Mouse (Mus musculus) right cerebral cortex, adult 2 months (tissue): ENCODE measurements around the gene Arpc5l.
A peak's percentile ranks its signal among the peaks of the same experiment; 100 is the strongest.

Experiments used
- DNase-seq, 2 experiments: peaks; one replicate each; pipeline ENCODE4 v3.0.0; 2021 to 2022; ENCODE audit warnings: low spot score in 2 of 2

Arpc5l gene

DNA sequence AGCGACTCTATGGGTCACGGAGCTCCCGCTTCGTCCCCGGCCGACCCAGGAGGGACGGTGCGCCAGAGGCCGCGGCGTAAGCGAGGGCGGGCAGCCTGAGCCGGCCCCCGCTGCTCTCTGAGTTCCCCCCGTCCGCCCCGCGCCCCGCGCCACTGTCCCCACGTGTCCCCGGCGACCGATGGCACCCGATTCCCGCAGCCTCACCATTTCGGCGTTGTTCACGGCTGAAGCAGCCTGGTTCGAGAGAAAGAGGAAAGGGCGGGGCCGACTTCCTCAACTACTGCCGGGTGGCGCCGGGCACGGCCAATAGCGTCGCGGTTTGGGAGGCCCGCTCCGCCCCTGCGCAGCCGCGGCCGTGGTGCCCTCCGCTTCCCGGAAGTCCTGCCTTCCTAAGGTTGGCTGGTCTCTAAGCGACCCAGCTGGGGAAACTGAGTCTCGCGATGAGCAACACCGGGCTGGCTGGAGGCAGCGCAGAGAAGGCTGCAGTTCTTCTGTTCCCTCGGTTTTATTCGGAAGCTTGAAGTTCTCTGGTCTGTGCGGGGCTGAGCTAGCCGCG, at the start of gene Arpc5l:
TSS of gene Arpc5l (plus strand) at position 469 of the 556 bp plus-strand sequence.
- peak; percentile 92 for DNase-seq

DNA sequence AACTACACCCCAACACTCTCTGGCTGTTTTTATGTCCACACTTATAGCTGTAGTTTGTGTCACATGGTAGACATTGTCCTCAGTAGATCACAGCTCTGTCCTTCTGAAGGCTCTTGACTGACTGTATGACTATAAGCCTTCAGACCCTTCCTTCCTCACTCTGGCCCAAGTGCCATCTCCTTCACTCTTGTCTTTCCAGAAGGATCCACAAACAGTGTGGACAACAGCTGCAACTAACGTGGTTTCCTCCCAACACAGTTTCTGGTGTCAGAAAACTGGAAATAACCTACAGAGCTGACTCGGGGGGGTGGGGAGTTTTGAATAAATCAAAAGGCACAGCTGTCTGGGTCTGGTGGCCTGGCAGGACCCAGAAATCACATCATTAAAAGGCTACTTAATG, 49.1 kb upstream of the Arpc5l start:
- DNase-seq: no peak

DNA sequence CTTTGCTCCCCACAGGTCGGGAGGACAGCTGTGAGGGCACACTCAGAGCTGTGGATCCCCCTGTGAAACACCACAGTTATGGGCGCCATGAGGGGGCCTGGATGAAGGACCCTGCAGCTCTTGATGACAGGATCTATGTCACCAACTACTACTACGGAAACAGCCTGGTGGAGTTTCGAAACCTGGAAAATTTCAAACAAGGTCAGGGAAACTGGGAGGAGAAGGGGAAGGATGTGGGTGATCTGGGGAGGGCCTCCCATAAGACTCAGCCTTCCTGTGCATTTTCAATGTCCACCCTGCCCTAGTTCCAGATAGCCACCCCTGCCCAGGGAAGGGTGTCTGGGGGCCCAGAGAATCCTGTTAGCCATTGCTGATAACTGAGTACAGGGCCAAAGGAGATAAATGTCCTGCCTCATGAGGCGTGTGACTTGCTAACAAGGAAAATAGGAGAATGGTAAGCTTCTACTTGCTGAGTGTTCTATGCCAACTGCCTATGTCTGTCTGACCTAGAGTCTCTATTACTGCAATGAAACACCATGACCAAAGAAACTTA, 47.4 kb upstream of the Arpc5l start:
- no peak for DNase-seq

DNA sequence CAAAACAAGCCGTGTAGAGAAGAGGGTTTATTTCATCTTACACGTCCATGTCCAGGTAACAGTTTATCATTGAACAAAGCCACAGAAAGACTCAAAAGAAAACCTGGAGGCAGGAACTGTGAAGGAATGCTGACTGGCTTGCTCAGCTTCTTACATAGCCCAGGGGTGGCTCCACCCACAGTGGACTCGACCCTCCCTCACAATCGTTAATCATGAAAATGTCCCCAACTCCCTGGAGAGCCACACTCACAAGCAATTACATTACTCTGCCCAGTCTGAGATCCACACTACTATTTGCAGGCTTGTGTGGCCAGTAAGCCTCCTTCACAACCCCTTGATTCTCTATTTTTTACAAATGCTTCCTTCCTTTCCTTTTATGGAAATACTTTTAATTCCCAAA, 41.0 kb upstream of the Arpc5l start:
- no peak for DNase-seq

DNA sequence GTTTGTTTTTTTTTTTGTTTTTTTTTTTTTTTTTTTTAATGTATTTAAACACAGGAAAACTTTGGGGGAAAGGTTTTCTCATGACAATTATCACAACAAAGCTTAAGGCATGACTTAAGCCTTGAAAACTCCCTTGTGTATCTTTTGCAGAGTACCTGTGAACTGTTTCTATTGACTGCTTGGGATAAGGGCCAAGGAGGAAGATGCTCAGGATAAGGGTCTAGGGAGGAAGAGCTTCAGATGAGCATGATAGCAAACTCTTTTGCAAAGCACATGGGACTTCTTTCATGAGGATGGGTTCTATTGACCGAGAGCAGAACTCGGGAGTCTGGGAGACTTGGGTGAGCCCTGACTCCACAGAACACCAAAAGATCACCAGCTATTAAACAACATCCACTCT, 35.5 kb upstream of the Arpc5l start:
- DNase-seq: no peak

DNA sequence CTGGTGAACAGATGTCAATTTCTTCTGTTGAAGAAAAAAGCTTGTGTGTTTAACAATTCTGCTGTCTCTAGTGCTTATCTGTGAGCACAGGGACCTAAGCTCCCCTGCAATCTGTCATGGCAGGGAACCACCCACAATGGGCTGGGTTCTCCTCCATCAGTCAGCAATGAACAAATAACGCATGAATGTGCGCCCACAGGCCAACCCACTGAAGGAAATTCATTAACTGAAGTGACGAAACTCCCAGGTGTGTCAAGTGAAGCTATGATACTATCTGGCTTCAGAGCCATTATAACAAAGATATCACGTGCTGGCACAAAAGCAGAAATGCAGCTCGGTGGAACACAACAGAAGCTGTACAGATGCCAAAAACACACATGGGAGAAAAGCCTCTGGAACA, 35.1 kb upstream of the Arpc5l start:
- DNase-seq: no peak

DNA sequence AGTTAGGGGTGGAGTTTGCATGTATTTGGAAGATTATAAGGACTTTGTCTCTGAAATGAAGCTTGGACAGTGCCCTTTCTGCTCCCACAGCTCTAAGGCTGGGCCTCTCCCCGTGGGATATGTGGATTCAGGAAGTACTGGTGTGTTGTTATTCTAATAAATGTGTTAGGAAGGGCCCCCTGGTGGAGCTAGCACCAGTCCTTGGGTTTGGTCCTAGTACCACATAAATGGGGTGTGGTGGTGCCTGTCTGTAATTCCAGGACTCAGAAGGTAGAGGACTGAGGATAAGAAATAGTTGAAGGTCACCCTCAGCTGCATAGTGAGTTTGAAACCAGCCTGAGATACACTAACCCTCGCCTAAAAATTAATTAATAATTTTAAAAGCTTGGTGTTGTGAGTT, 31.9 kb upstream of the Arpc5l start:
- no peak for DNase-seq

DNA sequence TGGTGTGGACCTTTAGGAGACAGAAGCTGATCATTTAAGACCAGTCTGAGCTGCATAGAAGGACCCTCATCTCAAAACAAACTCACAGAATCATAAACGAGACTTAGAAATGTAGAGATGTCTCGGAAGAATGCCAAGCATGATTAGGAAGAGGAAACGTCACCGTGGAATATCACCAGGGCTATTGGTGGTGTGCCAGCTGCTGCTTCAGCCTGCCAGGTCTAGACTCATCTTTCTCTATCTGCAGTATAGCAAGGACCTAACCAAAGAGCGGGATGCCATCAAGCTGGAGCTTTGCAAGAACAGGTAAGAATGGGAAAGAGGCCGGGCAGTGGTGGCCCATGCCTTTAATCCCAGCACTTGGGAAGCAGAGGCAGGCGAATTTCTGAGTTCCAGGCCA, 31.4 kb upstream of the Arpc5l start:
- peak in 1 of 2 experiments; percentile 8 for DNase-seq

DNA sequence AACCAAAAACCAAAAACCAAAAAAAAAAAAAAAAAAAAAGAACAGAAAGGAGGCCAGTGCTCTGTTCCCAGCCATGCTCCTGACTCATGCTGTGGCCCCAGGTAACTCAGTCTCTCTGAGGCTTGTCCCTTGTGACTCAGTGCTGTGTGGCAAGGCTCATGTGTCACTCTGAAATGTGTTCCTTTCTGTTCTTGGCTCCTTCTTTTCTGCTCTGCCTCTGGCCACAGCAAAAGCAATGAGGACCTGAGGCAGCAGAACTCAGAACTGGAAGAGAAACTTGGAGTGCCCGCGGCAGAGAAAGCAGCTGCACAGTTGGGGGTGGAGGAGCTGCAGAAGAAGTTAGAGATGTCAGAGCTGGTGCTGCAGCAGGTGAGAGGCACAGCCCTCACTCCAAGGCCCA, 31.0 kb upstream of the Arpc5l start:
- no peak for DNase-seq

DNA sequence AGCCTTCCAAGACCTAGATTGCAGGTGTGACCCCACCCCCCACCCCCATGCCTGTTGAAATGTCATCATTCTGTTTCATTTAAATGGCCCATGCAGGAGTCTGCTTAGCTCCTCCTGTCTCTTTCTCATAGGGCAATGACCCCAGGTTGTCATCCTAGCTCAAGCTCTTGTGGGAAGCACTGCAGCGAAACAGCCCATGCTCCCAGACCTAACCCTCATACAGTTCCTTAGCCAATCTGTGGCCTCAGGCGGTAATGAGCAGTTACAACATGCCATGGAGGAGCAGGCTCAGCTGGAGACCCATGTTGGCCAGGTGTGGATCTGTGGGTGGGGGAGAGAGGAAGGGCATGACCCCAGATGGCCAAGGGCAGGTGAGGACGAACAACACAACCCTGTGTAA, 30.0 kb upstream of the Arpc5l start:
- no peak for DNase-seq

DNA sequence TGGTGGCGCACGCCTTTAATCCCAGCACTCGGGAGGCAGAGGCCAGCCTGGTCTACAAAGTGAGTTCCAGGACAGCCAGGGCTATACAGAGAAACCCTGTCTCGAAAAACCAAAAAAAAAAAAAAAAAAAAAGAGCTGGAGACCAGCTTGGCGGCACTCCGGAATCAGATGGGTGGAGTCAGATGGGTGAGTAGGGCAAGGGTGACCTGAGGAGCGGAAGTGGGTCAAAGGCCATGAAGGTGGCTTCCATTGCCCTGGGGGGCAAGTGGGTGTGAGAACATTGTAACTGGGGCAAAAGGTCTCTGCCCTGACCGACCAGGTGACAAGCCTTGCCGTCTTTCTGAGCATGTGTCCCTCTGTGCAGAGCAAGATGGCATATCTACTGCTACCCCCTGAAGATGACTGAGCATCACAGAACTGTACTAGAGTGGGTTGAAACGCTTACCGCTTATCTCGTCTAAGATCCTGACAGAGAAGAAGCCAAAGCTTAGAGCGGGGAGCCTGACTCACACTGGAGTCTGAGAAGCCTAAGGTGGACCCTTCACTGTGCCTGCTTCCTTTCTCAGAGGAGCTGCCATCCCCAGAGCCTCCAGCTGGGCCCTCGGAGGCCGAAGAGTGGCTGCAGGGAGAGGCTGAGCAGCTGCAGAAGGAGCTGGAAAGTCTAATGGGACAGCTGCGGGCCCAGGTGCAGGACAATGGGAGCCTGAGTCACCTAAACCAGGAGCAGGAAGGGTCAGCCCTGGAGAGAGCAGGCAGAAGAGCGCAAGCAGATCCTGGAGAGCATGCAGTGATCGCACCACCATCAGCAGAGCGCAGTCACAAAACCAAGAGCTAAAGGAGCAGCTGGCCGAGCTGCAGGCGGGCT, 29.0 kb upstream of the Arpc5l start:
- no peak for DNase-seq

DNA sequence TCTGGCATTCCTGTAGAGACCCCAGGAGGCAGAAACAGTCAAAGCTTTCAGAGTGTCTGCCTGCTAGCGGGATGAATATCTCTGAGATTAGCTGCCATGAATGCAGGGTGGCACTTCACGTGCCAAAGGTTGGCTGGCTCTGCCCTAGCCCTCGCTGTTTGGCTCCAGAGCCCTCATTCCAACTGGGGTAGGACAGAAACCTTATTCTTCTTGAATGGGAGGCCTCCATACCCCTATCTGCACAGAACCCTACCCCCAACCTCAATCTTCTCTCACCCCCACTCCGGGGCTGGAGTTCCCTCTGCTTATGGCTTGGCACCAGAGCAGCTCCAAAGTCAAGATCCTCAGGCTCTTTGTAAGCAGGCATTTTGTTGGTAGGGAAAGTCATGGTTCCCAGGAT, 27.3 kb upstream of the Arpc5l start:
- DNase-seq: no peak

DNA sequence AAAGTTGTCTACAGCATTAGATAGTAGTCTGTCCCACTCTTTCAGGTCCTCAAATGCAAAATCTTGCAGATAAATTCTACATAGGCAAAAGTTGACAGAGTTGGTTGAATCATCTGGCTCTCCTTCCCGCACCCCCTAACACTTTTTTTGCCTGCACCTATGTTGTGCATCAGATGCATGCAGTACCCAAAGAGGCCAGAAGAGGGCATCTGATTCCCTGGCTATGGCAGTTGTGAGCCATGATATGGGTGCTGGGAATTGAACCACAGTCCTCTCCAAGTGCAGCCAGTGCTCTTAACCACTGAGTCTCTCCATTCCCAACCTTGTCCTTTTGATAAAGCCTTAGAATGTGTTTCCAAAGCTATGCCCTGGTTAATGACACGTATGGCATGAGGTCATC, 21.7 kb upstream of the Arpc5l start:
- no peak for DNase-seq

DNA sequence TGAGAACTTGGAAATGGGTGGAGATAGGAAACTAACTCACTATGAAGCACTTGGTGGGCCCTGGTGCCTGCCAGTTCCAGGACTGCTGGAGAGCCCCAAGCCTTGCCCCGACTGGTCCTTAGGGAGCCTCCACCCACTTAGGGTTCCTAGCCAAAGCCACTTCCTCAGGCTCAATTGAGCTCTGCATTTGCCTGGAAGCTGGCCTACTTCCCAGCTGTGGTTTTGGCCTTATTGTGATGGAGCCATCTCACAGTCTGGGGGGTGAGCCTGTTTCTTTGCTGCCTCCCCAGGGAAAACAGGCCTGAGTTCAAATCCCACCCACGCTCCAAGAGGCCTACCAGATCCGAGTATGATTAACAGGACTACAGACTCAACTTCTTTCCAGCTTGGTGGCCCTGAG, 18.6 kb upstream of the Arpc5l start:
- DNase-seq: no peak

DNA sequence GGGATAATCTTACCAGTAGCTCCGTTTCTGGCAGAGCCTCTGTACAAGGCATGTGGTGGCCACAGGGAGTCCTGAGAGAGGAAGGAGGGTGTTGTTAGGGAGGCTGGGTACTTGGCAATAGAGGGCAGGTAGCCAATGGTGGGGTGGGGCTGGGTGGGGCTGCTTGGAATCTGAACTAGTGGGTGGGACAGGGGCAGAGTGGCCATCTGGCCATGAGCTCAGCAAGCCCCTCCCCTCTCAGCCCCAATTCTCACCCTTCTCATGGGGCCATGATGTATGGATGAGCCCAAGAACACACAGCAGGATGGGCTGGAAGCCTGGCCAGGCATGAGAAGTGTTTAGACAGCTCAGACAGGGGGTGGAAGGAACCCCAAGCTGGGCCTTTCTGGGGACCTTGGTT, 17.8 kb upstream of the Arpc5l start:
- DNase-seq: no peak

DNA sequence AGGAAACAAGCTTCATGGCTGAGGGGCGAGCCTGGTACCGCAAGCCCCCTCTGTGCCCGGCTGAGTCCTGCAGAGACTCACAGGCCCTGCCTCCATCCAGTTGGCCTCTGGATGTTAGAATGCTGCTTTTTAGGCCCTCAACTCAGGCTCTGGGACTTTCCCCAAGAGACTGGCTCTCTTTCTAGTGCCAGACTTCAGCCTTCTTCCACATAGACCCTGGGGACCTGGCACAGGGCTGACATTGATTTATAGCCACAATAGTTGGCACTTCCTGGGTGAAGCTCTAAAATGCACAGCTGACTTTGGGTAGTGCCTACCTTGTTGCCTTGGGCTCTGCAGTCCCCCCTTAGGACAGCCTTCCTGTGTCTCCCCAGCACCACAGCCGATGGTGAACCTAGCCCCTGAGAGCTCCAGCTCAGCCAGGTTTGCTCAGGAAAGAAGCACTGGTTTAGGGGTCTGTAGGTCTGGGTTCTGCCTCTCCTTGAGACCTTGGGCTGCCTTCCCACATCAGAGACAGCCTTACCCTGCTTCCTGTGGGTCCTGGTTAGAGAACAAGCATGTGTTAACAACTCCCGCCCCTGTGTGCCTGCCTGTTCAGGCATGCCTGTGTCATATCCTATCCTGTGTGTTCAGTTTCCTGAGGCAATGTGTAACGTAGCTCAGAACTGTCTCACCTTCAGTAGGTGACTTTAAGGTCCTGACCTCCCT, 17.2 kb upstream of the Arpc5l start:
- DNase-seq: no peak

DNA sequence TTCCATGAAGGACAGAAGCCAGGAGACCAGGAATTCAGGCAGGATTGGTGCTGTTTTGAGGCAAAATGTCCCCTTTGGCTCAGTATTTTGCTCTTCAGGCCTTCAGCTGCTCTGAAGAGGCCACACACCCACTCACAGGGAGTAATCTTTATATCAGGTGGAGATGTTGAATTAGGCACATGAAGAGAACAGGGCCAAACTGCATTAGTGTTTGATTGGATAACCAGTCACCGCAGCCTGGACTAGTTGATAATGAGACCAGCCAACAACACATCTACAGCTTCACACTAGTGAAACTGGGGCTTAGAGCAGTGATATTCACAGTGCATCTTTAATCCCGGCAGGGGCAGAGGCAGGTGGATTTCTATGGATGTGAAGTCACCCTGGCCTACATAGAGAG, 16.2 kb upstream of the Arpc5l start:
- no peak for DNase-seq

DNA sequence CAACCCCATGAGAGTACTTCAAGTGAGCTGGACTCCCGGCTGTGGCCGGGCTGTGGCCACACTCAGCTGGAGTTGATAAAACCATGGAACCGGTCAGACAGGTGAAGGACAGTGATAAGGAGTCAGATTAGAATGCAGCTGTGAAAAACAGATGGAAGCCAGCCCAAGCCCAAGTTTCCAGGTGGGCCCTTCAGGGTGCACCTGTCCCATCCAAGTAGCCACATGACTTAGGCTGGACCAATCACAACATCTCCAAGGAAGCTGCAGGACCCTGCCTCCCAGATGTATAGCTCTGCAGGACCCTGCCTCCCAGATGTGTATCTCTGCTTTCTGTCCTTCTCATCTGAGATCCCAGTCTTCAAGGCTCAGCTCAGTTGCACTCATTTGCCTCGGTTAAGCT, 13.1 kb upstream of the Arpc5l start:
- no peak for DNase-seq

DNA sequence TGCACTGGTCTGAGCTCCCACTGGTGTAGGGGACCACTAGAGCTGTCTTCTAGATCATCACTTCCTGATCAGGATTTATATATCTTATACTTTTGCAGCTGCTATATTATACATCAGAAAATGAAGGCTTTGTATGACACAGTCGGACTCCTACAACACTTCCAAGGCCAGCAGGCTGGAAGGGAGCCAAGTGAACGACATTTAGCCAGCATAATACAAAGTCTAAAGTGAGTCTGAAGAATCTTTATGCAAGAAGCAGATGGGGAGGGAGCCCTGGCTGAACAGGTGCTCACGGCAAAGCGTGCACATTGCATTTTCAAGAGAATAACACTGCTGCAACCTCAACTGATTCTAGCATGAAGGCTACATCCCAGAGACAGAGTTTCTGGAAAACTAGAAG, 12.7 kb upstream of the Arpc5l start:
- DNase-seq: peak in 1 of 2 experiments; percentile 53

DNA sequence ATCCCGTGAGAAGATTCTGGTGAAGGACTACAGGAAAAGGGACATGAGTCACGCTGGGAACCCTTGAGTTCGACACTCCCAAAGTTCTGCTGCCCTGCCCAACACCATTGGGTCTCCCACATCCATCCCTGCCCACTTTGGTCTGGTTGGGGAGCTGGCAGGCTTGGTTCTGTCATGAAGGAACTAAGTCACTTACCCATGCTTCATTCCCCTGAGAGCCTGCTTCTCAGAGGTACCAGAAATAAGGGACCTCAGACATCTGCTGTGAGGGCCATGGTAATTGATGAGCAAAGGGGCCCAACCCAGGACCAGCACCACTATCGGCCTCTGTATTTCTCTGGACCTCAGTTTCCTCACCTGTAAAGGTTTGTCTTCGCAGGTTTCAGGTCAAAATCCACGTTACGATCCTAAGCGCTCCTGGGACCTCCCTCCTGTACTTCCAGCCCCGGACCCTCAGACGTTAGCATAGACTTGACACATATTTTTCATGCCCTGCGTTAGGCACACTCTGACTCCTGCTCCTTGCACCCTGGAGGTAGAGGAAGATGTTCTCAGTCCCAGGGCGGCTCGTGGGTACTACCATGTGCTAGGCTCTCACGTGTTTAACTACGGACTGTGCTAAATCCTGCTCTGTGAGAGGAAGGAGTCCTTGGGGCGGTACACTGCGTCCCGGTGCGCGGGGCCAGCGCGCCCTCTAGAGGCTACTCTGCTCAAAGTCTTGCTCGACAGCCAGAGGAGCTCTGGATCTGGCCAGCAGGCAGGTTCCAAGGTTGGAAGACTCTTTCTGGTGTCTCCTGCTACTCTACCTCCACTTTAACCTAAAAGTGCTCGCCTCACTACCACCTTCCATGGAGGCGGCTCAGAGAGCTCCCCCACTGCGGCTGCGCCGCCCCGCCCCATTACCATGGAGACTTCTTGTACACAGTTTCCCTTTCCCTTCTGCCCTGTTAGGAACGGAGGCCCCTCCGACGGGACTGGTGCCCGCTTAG, 7.5 kb upstream of the Arpc5l start, which contains the start of gene Wdr38:
TSS of gene Wdr38 (plus strand) at position 91 of the 989 bp plus-strand sequence.
- DNase-seq: peak; percentile 92 to 93

DNA sequence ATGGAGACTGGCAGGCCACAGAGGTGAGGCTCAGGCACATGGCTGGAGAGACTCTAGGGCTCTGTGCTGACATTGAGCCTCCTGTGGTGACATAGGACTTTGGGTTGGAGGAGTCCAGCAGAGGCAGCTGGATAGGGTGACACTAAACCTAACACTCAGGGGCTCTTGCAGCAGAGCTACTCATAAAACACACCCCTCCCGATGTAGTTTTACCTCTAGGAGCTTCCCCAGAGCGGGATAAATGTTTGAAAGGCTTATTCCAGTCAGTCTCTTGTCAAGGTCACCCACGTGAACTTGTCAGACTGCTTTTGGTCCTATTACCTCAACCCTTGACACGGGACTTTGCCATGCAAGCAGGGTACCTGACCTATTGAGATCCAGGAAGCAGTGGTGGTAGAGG, 5.8 kb upstream of the Arpc5l start:
- no peak for DNase-seq
